Mouse (Mus musculus) E14TG2a.4 (cell line): ENCODE measurements at regions not wholly inside any gene's neighbourhood (a gene's known extent, or its start where the extent isn't known, plus 50 kb on each side); places are given as distances from the start of the nearest gene placed in this dataset.

Experiments
- H3K27me3 ChIP-seq: 2 replicates; pipeline ENCODE4 v1.6.1; 2014; ENCODE audit warnings: low read length, control low read depth; ENCODE audit not compliant: insufficient read depth
- H3K36me3 ChIP-seq: 2 replicates; pipeline ENCODE4 v1.6.1; 2014; ENCODE audit warnings: low read length, control low read depth; ENCODE audit not compliant: insufficient read depth
- H3K4me1 ChIP-seq: replicated peaks from 2 replicates; pipeline ENCODE4 v1.6.1; 2014; ENCODE audit warnings: low read depth, low read length, control low read depth
- H3K4me3 ChIP-seq: replicated peaks from 2 replicates; pipeline ENCODE4 v1.5.1; 2014; ENCODE audit warnings: mild to moderate bottlenecking, low read length
- H3K9me3 ChIP-seq: 2 replicates; pipeline ENCODE4 v1.6.1; 2014; ENCODE audit warnings: low read length, control low read depth
- CTCF ChIP-seq: conservative IDR thresholded peaks from 2 replicates; pipeline ENCODE4 v1.5.1; 2014; ENCODE audit warnings: low read length
- NANOG ChIP-seq: IDR thresholded peaks from 2 replicates; pipeline ENCODE4 v1.6.1; 2014; ENCODE audit warnings: borderline replicate concordance, low read length, mixed read lengths
- POU5F1 ChIP-seq: IDR thresholded peaks from 2 replicates; pipeline ENCODE4 v1.6.1; 2014; ENCODE audit warnings: low read length, borderline replicate concordance

DNA sequence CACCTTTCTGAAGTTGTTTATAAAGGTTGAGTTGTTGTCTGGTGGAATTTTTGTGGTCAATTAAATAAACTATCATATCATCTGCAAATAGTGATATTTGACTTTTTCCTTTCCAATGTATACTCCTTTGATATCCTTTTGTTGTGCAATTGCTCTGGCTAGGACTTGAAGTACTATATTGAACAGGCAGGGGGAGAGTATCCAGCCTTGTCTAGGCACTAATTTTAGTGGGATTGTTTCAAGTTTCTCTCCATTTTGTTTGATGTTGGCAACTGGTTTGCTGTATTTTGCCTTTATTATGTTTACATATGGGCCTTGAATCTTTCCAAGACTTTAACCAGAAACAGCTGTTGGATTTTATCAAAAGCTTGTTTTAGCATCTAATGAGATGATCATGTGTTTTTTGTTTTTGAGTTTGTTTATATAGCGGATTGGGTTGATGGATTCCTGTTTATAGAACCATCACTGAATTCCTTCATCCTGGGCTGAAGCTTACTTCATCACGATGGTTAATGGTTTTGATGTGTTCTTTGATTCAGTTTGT, 383.3 kb downstream of the Amd2 start:
- Histone ChIP-seq H3K36me3 (no peaks in the 10 kb centered on the region), H3K9me3 (no peaks in the 10 kb centered on the region), H3K27me3 (no peaks in the 10 kb centered on the region), H3K4me3 (no peak overlapping the region), H3K4me1 (no peaks in the 10 kb centered on the region)
- no peak for TF ChIP-seq NANOG
- no peak for TF ChIP-seq CTCF
- TF ChIP-seq POU5F1: no peak

GRCm38 (mm10) chr10:35298775-35299174, 412.9 kb downstream of the Amd2 start:
- TF ChIP-seq CTCF (no peak), POU5F1 (no peak), NANOG (no peak)

GRCm38 (mm10) chr10:35265066-35265465, 446.6 kb downstream of the Amd2 start:
- peak; percentile 39; the same call in 1 of the 2 replicates for TF ChIP-seq NANOG
- TF ChIP-seq POU5F1: no peak
- H3K4me3 ChIP-seq: no peak overlapping the region
- H3K9me3 ChIP-seq: peaks cover 7% of the 10 kb centered on the region; the same call in 1 of the 2 replicates

More at GRCm38 (mm10) chr10:35298775-35299174, 412.9 kb downstream of the Amd2 start:
- no peaks in the 10 kb centered on the region for H3K4me1 ChIP-seq
- H3K27me3 ChIP-seq: no peaks in the 10 kb centered on the region
- no peak overlapping the region for H3K4me3 ChIP-seq
- H3K9me3 ChIP-seq: no peaks in the 10 kb centered on the region
- no peaks in the 10 kb centered on the region for H3K36me3 ChIP-seq

GRCm38 (mm10) chr10:35236431-35236830, 475.3 kb downstream of the Amd2 start:
- Histone ChIP-seq H3K4me3 (no peak overlapping the region), H3K4me1 (0 out of 2 replicates have a peak, but pooled peaks cover 5% of the 10 kb centered on the region), H3K36me3 (no peaks in the 10 kb centered on the region), H3K9me3 (no peaks in the 10 kb centered on the region), H3K27me3 (no peaks in the 10 kb centered on the region)
- TF ChIP-seq CTCF (no peak), NANOG (no peak), POU5F1 (no peak)

More at GRCm38 (mm10) chr10:35265066-35265465, 446.6 kb downstream of the Amd2 start:
- no peaks in the 10 kb centered on the region for H3K36me3 ChIP-seq
- no peaks in the 10 kb centered on the region for H3K27me3 ChIP-seq
- H3K4me1 ChIP-seq: peaks cover 7% of the 10 kb centered on the region; the same call in 1 of the 2 replicates

GRCm38 (mm10) chr10:35235260-35235659, 476.4 kb downstream of the Amd2 start:
- Histone ChIP-seq H3K4me1 (0 out of 2 replicates have a peak, but pooled peaks cover 5% of the 10 kb centered on the region), H3K9me3 (no peaks in the 10 kb centered on the region), H3K36me3 (no peaks in the 10 kb centered on the region), H3K27me3 (no peaks in the 10 kb centered on the region), H3K4me3 (no peak overlapping the region)
- TF ChIP-seq POU5F1 (no peak), NANOG (no peak), CTCF (no peak)

DNA sequence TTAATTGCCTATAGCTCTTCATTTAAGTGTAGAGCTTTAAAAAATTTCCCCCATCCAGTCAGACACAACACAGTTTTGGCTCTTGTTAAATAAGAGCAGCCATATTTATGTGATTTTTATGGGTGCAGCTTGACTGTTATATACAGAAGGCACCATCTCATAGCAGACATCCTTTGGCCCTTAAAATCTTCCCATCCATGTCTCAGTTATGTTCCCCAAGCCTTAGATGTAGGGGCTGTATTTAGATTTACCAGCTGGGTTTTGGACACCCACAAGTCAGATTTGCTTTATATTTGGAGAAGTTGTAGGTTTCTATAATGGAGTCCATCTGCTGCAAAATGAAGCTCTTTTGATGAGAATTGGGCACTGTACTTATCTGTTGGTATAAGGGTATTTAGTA, 482.2 kb downstream of the Amd2 start:
- no peak for TF ChIP-seq NANOG
- Histone ChIP-seq H3K4me1 (0 out of 2 replicates have a peak, but pooled peaks cover 5% of the 10 kb centered on the region), H3K36me3 (no peaks in the 10 kb centered on the region), H3K27me3 (no peaks in the 10 kb centered on the region), H3K9me3 (peaks cover 16% of the 10 kb centered on the region), H3K4me3 (no peak overlapping the region)
